Mouse (Mus musculus): Measurements from ENCODE around the gene Soat2. TPM values are rescaled to one million over a fixed set of nuclear protein-coding genes. Genes with fewer than 3 reads are reported as not detected.

Gene Soat2
- polyA plus RNA-seq, 1 experiment = not detected

- Histone ChIP-seq H3K27ac (ENCODE audit: insufficient read depth, low read length) (no peak overlapping the region), H3K4me3 (replicated peaks; ENCODE audit: insufficient read depth, low read depth, low read length) (no peak overlapping the region), H3K4me1 (ENCODE audit: control insufficient read depth, insufficient read depth, low read length) (peaks cover 19% of the 10 kb centered on the region), H3K27me3 (ENCODE audit: control insufficient read depth, insufficient read depth, low read length) (no peaks in the 10 kb centered on the region)
- 88% methylated on average over 8 of the region's 8 CpGs for WGBS
- TF ChIP-seq CTCF (IDR thresholded peaks at IDR 0.05; ENCODE audit: borderline replicate concordance, insufficient read depth, low read depth, low read length) (no peak), POLR2A (IDR thresholded peaks at IDR 0.05; ENCODE audit: borderline replicate concordance, insufficient read depth, low read length) (no peak)
- DNase-seq = no peak
Measured at GRCm38 (mm10) chr15:102209114-102209513, 58.8 kb downstream of the Soat2 start.

DNA sequence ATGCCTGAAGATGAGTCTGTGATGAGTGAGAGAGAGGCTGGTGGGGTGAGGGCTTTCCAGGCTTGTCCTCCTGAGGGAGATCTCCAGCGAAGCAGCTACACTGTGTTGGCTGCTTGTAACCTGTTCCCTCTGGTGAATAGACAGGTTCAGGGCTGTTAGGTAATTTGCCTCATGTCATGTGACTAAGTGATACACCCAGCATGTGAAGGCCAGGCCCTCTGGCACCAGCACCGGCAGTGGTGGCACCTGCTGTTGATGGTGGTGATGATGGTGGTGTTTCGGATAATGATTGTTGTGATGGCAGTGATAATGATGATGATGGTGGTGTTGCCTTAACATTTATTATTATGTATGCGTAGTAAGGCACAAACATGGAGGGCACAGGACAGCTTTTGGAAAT, 60.5 kb downstream of the Soat2 start:
- 74% methylated on average over 4 of the region's 4 CpGs for WGBS
- H3K27me3 ChIP-seq (ENCODE audit: control insufficient read depth, insufficient read depth, low read length) = no peaks in the 10 kb centered on the region
- peaks cover 13% of the 10 kb centered on the region for H3K4me1 ChIP-seq (ENCODE audit: control insufficient read depth, insufficient read depth, low read length)
- H3K27ac ChIP-seq (ENCODE audit: insufficient read depth, low read length) = no peak overlapping the region
- TF ChIP-seq POLR2A (IDR thresholded peaks at IDR 0.05; ENCODE audit: borderline replicate concordance, insufficient read depth, low read length) (no peak), CTCF (IDR thresholded peaks at IDR 0.05; ENCODE audit: borderline replicate concordance, insufficient read depth, low read depth, low read length) (no peak)
- DNase-seq = no peak
- H3K4me3 ChIP-seq (replicated peaks; ENCODE audit: insufficient read depth, low read depth, low read length) = no peak overlapping the region

DNA sequence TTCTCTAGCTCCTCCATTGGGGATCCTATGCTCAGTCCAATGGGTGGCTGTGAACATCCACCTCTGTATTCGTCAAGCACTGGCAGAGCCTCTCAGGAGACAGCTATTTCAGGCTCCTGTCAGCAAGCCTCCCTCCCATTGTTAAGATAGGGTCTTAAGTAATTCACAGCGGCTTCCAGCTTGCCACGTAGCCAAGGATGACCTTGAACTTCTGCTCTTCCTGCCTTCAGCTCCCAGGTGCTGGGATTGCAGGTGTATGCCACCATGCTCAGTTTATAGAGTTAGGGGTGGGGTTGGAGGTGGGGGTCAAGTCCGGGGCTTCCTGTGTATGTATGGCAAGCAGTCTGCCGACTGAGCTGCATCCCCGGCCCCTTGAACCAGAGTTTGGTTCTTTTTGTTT, 61.6 kb downstream of the Soat2 start:
- no peak for DNase-seq
- no peak overlapping the region for H3K4me3 ChIP-seq (replicated peaks; ENCODE audit: insufficient read depth, low read depth, low read length)
- H3K4me1 ChIP-seq (ENCODE audit: control insufficient read depth, insufficient read depth, low read length) = peaks cover 10% of the 10 kb centered on the region
- WGBS = 83% methylated on average over 6 of the region's 6 CpGs
- H3K27ac ChIP-seq (ENCODE audit: insufficient read depth, low read length) = no peak overlapping the region
- no peak for TF ChIP-seq POLR2A (IDR thresholded peaks at IDR 0.05; ENCODE audit: borderline replicate concordance, insufficient read depth, low read length)
- TF ChIP-seq CTCF (IDR thresholded peaks at IDR 0.05; ENCODE audit: borderline replicate concordance, insufficient read depth, low read depth, low read length) = no peak
- H3K27me3 ChIP-seq (ENCODE audit: control insufficient read depth, insufficient read depth, low read length) = no peaks in the 10 kb centered on the region

Other genes starting within 250 kb of the Soat2 start
- gene Krt4, start 225.8 kb upstream of the Soat2 start, polyA plus RNA-seq (2012; rRNA removed) = 0.05 TPM in 1 of 2 replicates, not detected in the other
- not detected in 2 replicates for gene Krt79, start 210.2 kb upstream of the Soat2 start, polyA plus RNA-seq (2012; rRNA removed)
- gene Krt78, start 196.2 kb upstream of the Soat2 start, polyA plus RNA-seq (2012; rRNA removed) = 0.03 TPM in 1 of 2 replicates, not detected in the other
- gene Krt8, start 146.0 kb upstream of the Soat2 start, polyA plus RNA-seq (2012; rRNA removed) = 0.61 and 1.1 TPM in 2 replicates
- 1.1 and 2.1 TPM in 2 replicates for gene Krt18, start 122.3 kb upstream of the Soat2 start, polyA plus RNA-seq (2012; rRNA removed)
- 114 TPM in 2 replicates for gene Eif4b, start 76.8 kb upstream of the Soat2 start, polyA plus RNA-seq (2012; rRNA removed)
- 33.6 and 33.7 TPM in 2 replicates for gene Tns2, start 50.1 kb upstream of the Soat2 start, polyA plus RNA-seq (2012; rRNA removed)
- 159 and 161 TPM in 2 replicates for gene Spryd3, start 14.3 kb upstream of the Soat2 start, polyA plus RNA-seq (2012; rRNA removed)
- gene Igfbp6, start 6.2 kb upstream of the Soat2 start, polyA plus RNA-seq (2012; rRNA removed) = 15.0 and 18.7 TPM in 2 replicates
- 79.3 and 81.7 TPM in 2 replicates for gene Zfp740, start 52.7 kb downstream of the Soat2 start, polyA plus RNA-seq (2012; rRNA removed)
- 53.0 and 60.3 TPM in 2 replicates for gene Csad, start 54.2 kb downstream of the Soat2 start, polyA plus RNA-seq (2012; rRNA removed)
- 5.2 and 8.4 TPM in 2 replicates for gene Itgb7, start 81.4 kb downstream of the Soat2 start, polyA plus RNA-seq (2012; rRNA removed)
- gene Rarg, start 107.0 kb downstream of the Soat2 start, polyA plus RNA-seq (2012; rRNA removed) = 12.8 and 12.9 TPM in 2 replicates
- gene Gm9918, start 120.0 kb downstream of the Soat2 start, polyA plus RNA-seq (2012; rRNA removed) = 0.13 and 0.15 TPM in 2 replicates
- gene Mfsd5, start 128.9 kb downstream of the Soat2 start, polyA plus RNA-seq (2012; rRNA removed) = 60.9 and 62.3 TPM in 2 replicates
- gene Espl1, start 145.7 kb downstream of the Soat2 start, polyA plus RNA-seq (2012; rRNA removed) = 0.62 and 0.86 TPM in 2 replicates
- gene Pfdn5, start 175.6 kb downstream of the Soat2 start, polyA plus RNA-seq (2012; rRNA removed) = 318 and 360 TPM in 2 replicates
- gene Myg1, start 181.2 kb downstream of the Soat2 start, polyA plus RNA-seq (2012; rRNA removed) = 106 and 110 TPM in 2 replicates
- gene Aaas, start 200.2 kb downstream of the Soat2 start, polyA plus RNA-seq (2012; rRNA removed) = 29.7 and 33.1 TPM in 2 replicates
- 1.4 TPM in 2 replicates for gene Sp7, start 216.7 kb downstream of the Soat2 start, polyA plus RNA-seq (2012; rRNA removed)

Measured in cerebellum, adult 2 months (tissue).